Mouse (Mus musculus) liver, adult 2 months (tissue): ENCODE measurements around the gene Copg2. TPM values are rescaled to one million over a fixed set of nuclear protein-coding genes. Genes with fewer than 3 reads are reported as not detected.
"Not testable (repeated sequence)": the region's sequence is repeated elsewhere in the genome, so short reads cannot be mapped to it uniquely, and the experiment has no call there.

Experiments
- DNase-seq: peaks from one replicate; pipeline ENCODE4 v3.0.0-alpha.2; 2011; ENCODE audit warnings: low read depth, low spot score; ENCODE audit errors: extremely low read depth
- H3K27ac ChIP-seq: fragments of 200-500 bp; replicated peaks from 2 replicates; pipeline ENCODE4 v1.5.1; 2012; ENCODE audit warnings: low read depth, mild to moderate bottlenecking, control low read depth, inconsistent platforms, low read length; ENCODE audit not compliant: insufficient read depth
- H3K27me3 ChIP-seq: fragments of 200-500 bp; 2 replicates; pipeline ENCODE4 v1.6.1; 2012; ENCODE audit warnings: mild to moderate bottlenecking, moderate library complexity, low read length, inconsistent platforms; ENCODE audit not compliant: control insufficient read depth, insufficient read depth
- H3K36me3 ChIP-seq: fragments of 200-500 bp; 2 replicates; pipeline ENCODE4 v1.6.1; 2012; ENCODE audit warnings: low read length, inconsistent platforms; ENCODE audit not compliant: control insufficient read depth, insufficient read depth
- H3K4me1 ChIP-seq: fragments of 200-500 bp; 2 replicates; pipeline ENCODE4 v1.6.1; 2011; ENCODE audit warnings: low read length; ENCODE audit not compliant: control insufficient read depth, insufficient read depth
- H3K4me3 ChIP-seq: fragments of 200-500 bp; 2 replicates; pipeline ENCODE4 v1.5.1; 2011; ENCODE audit warnings: low read depth, mild to moderate bottlenecking, control low read depth, low read length, moderate library complexity; ENCODE audit not compliant: insufficient read depth
- H3K79me2 ChIP-seq: fragments of 200-500 bp; 2 replicates; pipeline ENCODE4 v1.6.1; 2012; ENCODE audit warnings: inconsistent platforms, mild to moderate bottlenecking, low read length, moderate library complexity; ENCODE audit not compliant: control insufficient read depth, insufficient read depth
- H3K9ac ChIP-seq: fragments of 200-500 bp; 2 replicates; pipeline ENCODE4 v1.6.1; 2012; ENCODE audit warnings: low read depth, mild to moderate bottlenecking, control low read depth, inconsistent platforms, low read length
- CTCF ChIP-seq: fragments of 200-500 bp; IDR thresholded peaks from 2 replicates; pipeline ENCODE4 v1.5.1; 2011; ENCODE audit warnings: low read depth, low read length, control low read depth
- POLR2A ChIP-seq: fragments of 200-500 bp; IDR thresholded peaks from 2 replicates; pipeline ENCODE4 v1.6.1; 2011; ENCODE audit warnings: low read length, control low read depth; ENCODE audit not compliant: insufficient read depth; ENCODE audit errors: extremely low read depth
- WGBS: fragments of 180-500 bp; shearing (Covaris S2); methylation state at CpG from one replicate; pipeline ENCODE4 v1.1.7; 2018; 5-methylcytosine and 5-hydroxymethylcytosine counted together
- polyA plus RNA-seq: library from polyadenylated mRNA; depleted of rRNA; stranded (reverse); fragments of >200 nt; gene quantifications from 2 replicates; pipeline ENCODE4 v1.2.3, GENCODE M21; 2012
- total RNA-seq: library from RNA; depleted of rRNA; stranded (reverse); fragments of >200 nt; gene quantifications from 2 replicates; pipeline ENCODE4 v1.2.3, GENCODE M21; 2014

Gene Copg2
- total and polyA plus RNA-seq, 2 experiments: 7.5 to 26.9 TPM

DNA sequence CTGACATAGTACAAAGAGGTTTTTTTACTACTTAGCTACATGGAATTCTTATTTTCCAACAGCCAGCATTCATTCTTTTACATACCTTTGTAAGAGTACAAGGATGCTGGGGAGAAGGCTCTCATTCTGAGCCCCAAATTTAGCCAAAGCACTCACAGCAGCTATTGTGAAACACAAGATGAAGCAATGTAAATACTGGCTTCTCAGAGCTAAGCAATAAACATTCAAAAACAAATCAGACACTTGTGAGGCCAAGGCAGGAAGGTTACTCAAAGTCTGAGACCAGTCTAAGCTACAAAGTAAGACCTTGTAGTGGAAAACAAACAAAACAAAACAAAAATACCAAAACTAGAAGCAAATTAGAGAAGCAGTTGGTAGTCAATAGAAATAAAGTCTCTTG is 83.0 kb downstream of the Copg2 start:
- no peaks in the 10 kb centered on the region for H3K4me1 ChIP-seq
- DNase-seq: no peak
- H3K4me3 ChIP-seq: no peak overlapping the region
- TF ChIP-seq POLR2A: no peak
- TF ChIP-seq CTCF: no peak
- no peak overlapping the region for H3K9ac ChIP-seq
- H3K27me3 ChIP-seq: no peaks in the 10 kb centered on the region
- H3K79me2 ChIP-seq: no peaks in the 10 kb centered on the region
- no peak overlapping the region for H3K27ac ChIP-seq
- peaks cover 17% of the 10 kb centered on the region for H3K36me3 ChIP-seq

DNA sequence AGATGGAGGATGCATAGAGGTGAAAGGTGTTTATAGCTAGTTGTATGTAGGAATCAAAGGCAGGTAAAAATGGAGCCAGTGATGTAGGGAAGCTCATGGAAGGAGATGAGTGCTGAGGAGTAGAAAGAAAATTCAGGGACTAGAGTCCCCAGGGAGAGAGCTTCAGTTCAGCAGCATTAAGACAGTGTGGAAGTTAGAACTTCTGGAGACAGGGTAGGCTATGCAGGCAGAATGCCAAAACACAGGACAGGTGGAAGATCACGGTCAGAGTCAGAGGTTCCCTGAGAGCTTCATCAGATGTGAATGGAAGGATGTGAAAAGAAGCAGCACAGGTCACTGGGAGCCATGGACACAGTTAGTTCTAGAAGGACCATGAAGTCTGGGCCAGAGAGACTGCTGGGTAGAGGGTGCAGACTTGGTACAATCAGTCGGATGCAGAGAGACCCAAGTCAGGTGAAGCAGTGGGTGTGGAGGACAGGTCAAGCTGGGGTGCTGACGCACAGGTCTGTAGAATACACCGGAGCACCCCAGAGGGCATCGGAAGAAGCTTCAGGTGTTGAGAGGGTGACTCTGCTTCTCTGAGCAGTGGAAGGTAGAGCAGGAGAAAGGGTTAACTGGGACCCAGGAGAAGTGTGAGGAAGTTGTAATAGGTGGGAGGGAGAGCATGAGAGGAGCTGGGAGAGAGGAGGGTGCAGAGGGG is 91.4 kb downstream of the Copg2 start:
- H3K36me3 ChIP-seq: peaks cover 12% of the 10 kb centered on the region
- H3K9ac ChIP-seq: no peak overlapping the region
- H3K27me3 ChIP-seq: no peaks in the 10 kb centered on the region
- H3K4me3 ChIP-seq: no peak overlapping the region
- no peaks in the 10 kb centered on the region for H3K4me1 ChIP-seq
- no peak overlapping the region for H3K27ac ChIP-seq
- TF ChIP-seq POLR2A: no peak
- TF ChIP-seq CTCF: no peak
- no peaks in the 10 kb centered on the region for H3K79me2 ChIP-seq
- 95% methylated on average over 5 of the region's 5 CpGs for WGBS
- DNase-seq: no peak

DNA sequence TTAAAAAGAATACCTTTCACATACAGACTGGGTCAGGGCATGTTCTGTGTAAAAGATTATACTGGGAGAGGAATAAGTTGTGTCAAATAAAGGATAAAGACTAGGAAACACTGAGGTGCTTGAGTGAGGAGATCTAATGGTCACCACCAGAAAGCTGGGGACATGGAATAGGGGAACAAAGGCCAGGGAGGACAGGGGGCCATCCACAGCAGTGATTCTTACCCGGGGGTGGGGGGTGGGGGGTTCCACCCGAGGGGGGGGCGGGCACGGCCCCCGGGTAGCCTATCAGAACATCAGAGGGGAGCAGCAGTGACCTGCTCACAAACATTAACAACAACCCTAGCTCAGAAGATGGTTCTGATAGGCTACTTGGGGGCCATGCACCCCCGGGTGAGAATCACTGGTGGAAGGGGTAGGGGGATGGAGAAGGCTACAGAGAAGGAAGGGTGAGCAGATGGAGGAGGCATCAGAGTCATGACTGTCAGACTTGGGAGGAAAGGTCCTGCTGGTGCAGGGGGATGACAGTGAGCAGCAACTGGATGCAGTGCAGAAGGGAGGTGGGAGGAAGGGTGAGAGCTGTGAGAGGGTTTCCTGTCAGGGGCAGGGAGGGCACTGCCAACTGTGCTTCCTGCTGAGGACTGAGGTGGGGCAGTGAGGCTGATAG is 92.1 kb downstream of the Copg2 start:
- H3K79me2 ChIP-seq, H3K9ac ChIP-seq, H3K4me3 ChIP-seq, H3K4me1 ChIP-seq, H3K36me3 ChIP-seq, H3K27ac ChIP-seq, H3K27me3 ChIP-seq: not testable (repeated sequence)
- 73% methylated on average over 6 of the region's 6 CpGs for WGBS
- peak; percentile 9 for DNase-seq

DNA sequence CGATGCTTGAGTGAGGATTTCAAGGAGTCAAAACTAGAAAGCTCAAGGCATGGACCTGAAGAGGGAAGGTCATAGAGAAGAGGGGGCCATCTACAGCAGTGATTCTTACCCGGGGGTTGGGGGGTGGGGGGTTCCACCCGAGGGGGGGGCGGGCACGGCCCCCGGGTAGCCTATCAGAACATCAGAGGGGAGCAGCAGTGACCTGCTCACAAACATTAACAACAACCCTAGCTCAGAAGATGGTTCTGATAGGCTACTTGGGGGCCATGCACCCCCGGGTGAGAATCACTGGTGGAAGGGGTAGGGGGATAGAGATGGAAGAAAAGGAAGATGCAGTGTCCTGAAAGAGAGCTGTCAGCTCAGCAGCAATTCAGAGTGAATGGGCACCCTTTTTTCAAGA is 93.7 kb downstream of the Copg2 start:
- not testable (repeated sequence) for H3K4me3 ChIP-seq, H3K9ac ChIP-seq, H3K79me2 ChIP-seq, DNase-seq, H3K27ac ChIP-seq, H3K36me3 ChIP-seq, H3K4me1 ChIP-seq, H3K27me3 ChIP-seq
- 88% methylated on average over 7 of the region's 7 CpGs for WGBS

DNA sequence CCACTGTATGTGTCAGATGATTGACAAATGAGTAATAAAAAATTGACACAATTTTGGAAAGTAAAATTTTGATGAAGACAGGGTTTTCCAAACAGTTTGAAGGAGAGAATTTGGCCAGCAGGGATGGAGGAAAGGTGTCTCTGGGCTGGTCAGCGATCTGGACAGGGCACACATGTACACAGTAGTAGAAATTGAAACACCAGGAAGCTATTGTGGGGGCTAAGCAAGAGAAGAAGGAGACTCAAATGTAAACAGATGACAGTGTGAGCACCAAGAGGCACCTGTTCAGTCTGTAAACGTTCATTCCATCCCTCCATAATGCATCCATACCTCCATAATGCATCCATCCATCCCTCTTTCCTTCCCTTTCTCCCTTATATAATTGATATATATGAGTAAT is 145.4 kb downstream of the Copg2 start:
- H3K27me3 ChIP-seq: no peaks in the 10 kb centered on the region
- H3K4me1 ChIP-seq: no peaks in the 10 kb centered on the region
- H3K9ac ChIP-seq: no peak overlapping the region
- no peak overlapping the region for H3K27ac ChIP-seq
- TF ChIP-seq POLR2A (no peak), CTCF (no peak)
- no peaks in the 10 kb centered on the region for H3K79me2 ChIP-seq
- no peak for DNase-seq
- H3K36me3 ChIP-seq: peaks cover 26% of the 10 kb centered on the region
- H3K4me3 ChIP-seq: no peak overlapping the region
- 78% methylated on average over 2 of the region's 2 CpGs for WGBS

DNA sequence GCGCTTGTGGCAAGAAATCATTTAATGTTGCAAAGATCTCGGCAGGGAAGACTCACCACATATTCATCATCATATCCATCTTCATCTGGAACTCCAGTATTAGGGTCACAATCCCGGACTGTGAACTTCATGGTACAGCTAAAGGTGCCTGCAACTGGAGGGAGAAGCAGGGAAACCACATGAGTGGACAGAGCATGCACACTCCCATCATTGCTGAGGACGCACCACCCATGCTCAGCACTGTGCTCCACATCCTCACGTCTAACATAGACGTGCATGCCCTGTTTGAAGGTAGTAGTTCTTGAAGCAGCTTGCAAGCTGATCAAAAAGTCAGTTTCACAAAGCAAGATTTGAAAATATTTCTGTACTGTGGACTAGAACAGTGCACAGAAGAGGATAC is 146.1 kb downstream of the Copg2 start:
- no peak overlapping the region for H3K27ac ChIP-seq
- no peaks in the 10 kb centered on the region for H3K4me1 ChIP-seq
- no peak overlapping the region for H3K4me3 ChIP-seq
- no peaks in the 10 kb centered on the region for H3K79me2 ChIP-seq
- DNase-seq: no peak
- H3K27me3 ChIP-seq: no peaks in the 10 kb centered on the region
- TF ChIP-seq CTCF (no peak), POLR2A (no peak)
- H3K36me3 ChIP-seq: peaks cover 27% of the 10 kb centered on the region
- H3K9ac ChIP-seq: no peak overlapping the region
- WGBS: 90% methylated on average over 6 of the region's 6 CpGs
